Mouse (Mus musculus) brain, embryonic 14.5 days (tissue): ENCODE measurements at regions not wholly inside any gene's neighbourhood (a gene's known extent, or its start where the extent isn't known, plus 50 kb on each side); places are given as distances from the start of the nearest gene placed in this dataset.

Experiments
- CTCF ChIP-seq: fragments of 200-500 bp; IDR thresholded peaks from 2 replicates; pipeline ENCODE4 v1.5.1; 2012; ENCODE audit warnings: inconsistent platforms, mild to moderate bottlenecking, moderate library complexity, borderline replicate concordance; ENCODE audit not compliant: insufficient read depth, insufficient read length; ENCODE audit errors: extremely low read depth
- POLR2A ChIP-seq: fragments of 200-500 bp; IDR thresholded peaks from 2 replicates; pipeline ENCODE4 v1.6.1; 2012; ENCODE audit warnings: mild to moderate bottlenecking, inconsistent platforms, borderline replicate concordance; ENCODE audit not compliant: poor library complexity, insufficient read depth, insufficient read length, severe bottlenecking; ENCODE audit errors: extremely low read depth

DNA sequence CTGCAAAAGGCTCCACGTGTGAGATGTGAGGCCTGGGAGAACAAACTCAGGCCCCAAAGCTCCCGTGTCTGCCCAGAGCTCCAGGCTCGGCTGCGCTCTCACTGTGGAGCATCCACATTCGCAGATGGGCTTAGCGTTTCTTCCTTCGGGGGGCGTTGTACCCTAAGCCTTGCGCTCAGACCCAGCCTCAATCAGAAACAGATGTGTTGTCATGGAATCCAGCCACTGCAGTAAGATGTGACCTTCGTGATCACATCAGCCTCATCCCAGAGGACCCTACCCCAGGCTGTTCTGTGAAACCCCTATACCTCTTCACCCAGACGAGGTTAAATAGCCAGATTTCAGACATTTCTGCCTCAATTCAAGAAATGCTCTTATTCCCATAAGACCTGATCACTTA, 260.1 kb downstream of the Cxcl12 start:
- TF ChIP-seq CTCF, result no peak
- TF ChIP-seq POLR2A, result no peak
